Mouse (Mus musculus) limb, embryonic 13.5 days (tissue): ENCODE data around the gene Lrr1. TPM values are rescaled to one million over a fixed set of nuclear protein-coding genes. Genes with fewer than 3 reads are reported as not detected.

Experiments
- ATAC-seq: fragments of 200-750 bp; cut with Nextera tagmentation; 2 replicates; pipeline ENCODE4 v1.8.0; 2017; ENCODE audit warnings: low read depth, moderate number of reproducible peaks, moderate TSS enrichment; ENCODE audit not compliant: low FRiP score
- H3K27ac ChIP-seq: fragments of 300-500 bp; sonication (generic); 2 replicates; pipeline ENCODE4 v1.5.1; 2015; ENCODE audit warnings: inconsistent platforms, mild to moderate bottlenecking, moderate library complexity
- H3K27me3 ChIP-seq: fragments of 300-500 bp; sonication (generic); 2 replicates; pipeline ENCODE4 v1.6.1; 2015; ENCODE audit warnings: mild to moderate bottlenecking, inconsistent platforms
- H3K36me3 ChIP-seq: fragments of 300-500 bp; sonication (generic); 2 replicates; pipeline ENCODE4 v1.6.1; 2015; ENCODE audit warnings: inconsistent platforms, mild to moderate bottlenecking, moderate library complexity
- H3K4me1 ChIP-seq: fragments of 300-500 bp; sonication (generic); 2 replicates; pipeline ENCODE4 v1.6.1; 2015; ENCODE audit warnings: inconsistent platforms
- H3K4me2 ChIP-seq: fragments of 300-500 bp; sonication (generic); replicated peaks from 2 replicates; pipeline ENCODE4 v1.6.1; 2015; ENCODE audit warnings: inconsistent platforms, mild to moderate bottlenecking, moderate library complexity
- H3K4me3 ChIP-seq: fragments of 300-500 bp; sonication (generic); 2 replicates; pipeline ENCODE4 v1.5.1; 2015; ENCODE audit warnings: moderate library complexity, mild to moderate bottlenecking, inconsistent platforms
- H3K9ac ChIP-seq: fragments of 300-500 bp; sonication (generic); 2 replicates; pipeline ENCODE4 v1.6.1; 2015; ENCODE audit warnings: mild to moderate bottlenecking, inconsistent platforms
- H3K9me3 ChIP-seq: fragments of 300-500 bp; sonication (generic); 2 replicates; pipeline ENCODE4 v1.6.1; 2016; ENCODE audit warnings: inconsistent platforms
- WGBS: fragments of 180-500 bp; shearing (Covaris S2); methylation state at CpG from one replicate; pipeline ENCODE4 v1.1.7; 2015; 5-methylcytosine and 5-hydroxymethylcytosine counted together
- polyA plus RNA-seq: library from polyadenylated mRNA; unstranded; fragments of >200 nt; fragmentation: Nextera tagmentation; extraction: Ambion mirVana; gene quantifications from 2 replicates; pipeline ENCODE4 v1.2.1, GENCODE M21; 2015

Gene Lrr1
- 21.7 and 22.6 TPM in 2 replicates for polyA plus RNA-seq

DNA sequence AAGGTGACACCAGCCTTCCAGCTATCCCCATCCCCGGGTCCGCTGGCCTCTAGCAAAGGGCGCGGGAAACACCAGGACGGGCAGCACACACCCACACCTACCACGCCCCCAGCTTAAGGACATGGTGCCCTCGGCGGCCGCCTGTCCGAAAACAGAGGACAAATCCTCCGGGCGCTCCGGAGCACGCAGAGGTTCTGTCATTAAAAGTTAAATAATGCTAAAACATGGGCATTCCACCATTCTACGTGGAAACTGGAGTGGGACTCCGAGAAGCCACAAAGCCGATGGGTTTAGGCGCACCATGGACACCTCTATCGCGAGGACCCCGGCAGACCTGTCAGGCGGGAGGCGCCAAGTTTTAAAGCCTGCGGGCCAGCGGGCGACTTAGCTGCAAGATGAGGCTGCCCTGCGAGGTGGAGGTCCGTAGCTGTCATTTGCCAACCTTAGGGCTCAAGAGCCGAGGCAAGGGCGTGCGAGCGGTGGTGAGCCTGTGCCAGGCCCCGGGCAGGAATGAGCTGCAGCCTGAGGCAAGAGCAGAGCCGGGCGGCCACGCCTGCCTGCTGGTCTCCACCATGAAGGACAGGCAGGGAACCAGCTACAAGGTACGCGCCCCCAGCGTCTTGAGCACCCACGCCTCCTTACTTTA is at the start of gene Lrr1:
Gene Lrr1 (plus strand): TSS at position 354 of the 646 bp plus-strand sequence.
- Histone ChIP-seq H3K9ac (peak within 1 kb of the TSS; percentile 74), H3K36me3 (peaks cover 4% of the 10 kb centered on the region), H3K4me2 (peak within 1 kb of the TSS; percentile 94), H3K4me3 (peak within 1 kb of the TSS; percentile 86), H3K27ac (peak within 1 kb of the TSS; percentile 70), H3K27me3 (no peaks in the 10 kb centered on the region), H3K9me3 (no peaks in the 10 kb centered on the region), H3K4me1 (peaks cover 17% of the 10 kb centered on the region)
- ATAC-seq = peak; percentile 95
- under 1% methylated on average over 40 of the region's 40 CpGs for WGBS

DNA sequence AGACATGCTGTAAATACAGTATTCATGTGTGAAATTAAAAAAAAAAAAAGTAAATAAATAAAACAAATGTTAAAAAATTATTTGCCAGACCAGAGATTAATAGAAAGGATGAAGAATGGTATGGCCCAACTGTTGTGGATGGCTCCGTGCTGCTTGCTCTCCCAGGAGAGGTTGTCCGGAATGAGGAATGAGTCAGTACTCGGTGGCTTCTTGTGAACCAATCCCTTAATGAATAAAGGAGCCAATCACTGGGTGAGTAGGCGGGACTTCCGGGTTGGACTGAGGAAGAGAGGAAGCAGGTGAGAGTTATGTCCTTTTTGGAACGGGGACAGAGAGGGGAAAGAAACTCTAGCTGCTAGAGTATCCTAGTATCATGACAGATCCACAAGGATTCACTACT is 48.7 kb upstream of the Lrr1 start:
- Histone ChIP-seq H3K27me3 (no peaks in the 10 kb centered on the region), H3K4me2 (no peak overlapping the region), H3K4me3 (no peak overlapping the region), H3K36me3 (no peaks in the 10 kb centered on the region), H3K27ac (no peak overlapping the region), H3K9me3 (no peaks in the 10 kb centered on the region), H3K9ac (no peak overlapping the region), H3K4me1 (no peaks in the 10 kb centered on the region)
- WGBS = 81% methylated on average over 6 of the region's 6 CpGs
- no peak for ATAC-seq

DNA sequence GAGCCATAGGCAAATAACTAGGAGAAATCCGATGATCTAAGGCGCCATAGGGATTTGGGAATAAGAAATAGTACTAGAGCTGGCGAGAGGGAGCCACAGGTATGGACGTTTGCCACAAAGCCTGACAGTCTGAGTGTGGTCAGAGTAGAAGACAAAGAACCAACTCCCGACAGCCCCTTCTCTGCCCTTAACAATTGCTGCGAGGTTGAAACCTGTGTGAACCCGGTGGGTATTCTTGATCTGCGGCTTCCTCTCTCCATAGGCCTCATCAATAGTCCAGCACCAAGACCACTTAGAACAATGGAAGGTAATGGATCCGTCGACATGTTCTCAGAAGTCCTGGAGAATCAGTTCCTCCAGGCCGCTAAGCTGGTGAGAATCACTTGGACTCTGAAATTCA is 45.8 kb upstream of the Lrr1 start:
- H3K9ac ChIP-seq = no peak overlapping the region
- H3K9me3 ChIP-seq = no peaks in the 10 kb centered on the region
- 87% methylated on average over 11 of the region's 11 CpGs for WGBS
- H3K27me3 ChIP-seq = no peaks in the 10 kb centered on the region
- no peak for ATAC-seq
- no peak overlapping the region for H3K4me2 ChIP-seq
- no peaks in the 10 kb centered on the region for H3K4me1 ChIP-seq
- H3K27ac ChIP-seq = no peak overlapping the region
- no peak overlapping the region for H3K4me3 ChIP-seq
- H3K36me3 ChIP-seq = no peaks in the 10 kb centered on the region

DNA sequence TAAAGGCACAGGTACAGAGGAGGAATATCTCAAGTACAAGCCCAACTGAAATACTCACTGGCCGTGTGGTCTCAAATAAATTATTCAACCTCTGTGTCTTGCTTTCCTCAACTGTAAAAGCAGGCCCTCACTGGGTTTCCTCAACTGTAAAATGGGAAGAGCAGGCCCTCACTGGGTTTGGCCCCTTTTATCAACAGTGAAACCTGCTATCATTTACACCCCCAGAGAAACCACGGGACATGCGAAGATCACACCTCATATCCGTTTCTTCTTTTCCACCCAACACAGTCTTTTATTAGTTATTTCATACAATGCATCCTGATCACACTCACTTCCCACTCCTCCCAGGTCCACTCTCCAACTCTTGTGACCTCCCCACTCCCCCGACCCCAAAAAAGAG is 43.5 kb upstream of the Lrr1 start:
- Histone ChIP-seq H3K9ac (no peak overlapping the region), H3K9me3 (no peaks in the 10 kb centered on the region), H3K4me3 (no peak overlapping the region), H3K4me1 (no peaks in the 10 kb centered on the region), H3K27ac (no peak overlapping the region), H3K27me3 (no peaks in the 10 kb centered on the region), H3K4me2 (no peak overlapping the region), H3K36me3 (no peaks in the 10 kb centered on the region)
- 82% methylated on average over 5 of the region's 5 CpGs for WGBS
- ATAC-seq = no peak

DNA sequence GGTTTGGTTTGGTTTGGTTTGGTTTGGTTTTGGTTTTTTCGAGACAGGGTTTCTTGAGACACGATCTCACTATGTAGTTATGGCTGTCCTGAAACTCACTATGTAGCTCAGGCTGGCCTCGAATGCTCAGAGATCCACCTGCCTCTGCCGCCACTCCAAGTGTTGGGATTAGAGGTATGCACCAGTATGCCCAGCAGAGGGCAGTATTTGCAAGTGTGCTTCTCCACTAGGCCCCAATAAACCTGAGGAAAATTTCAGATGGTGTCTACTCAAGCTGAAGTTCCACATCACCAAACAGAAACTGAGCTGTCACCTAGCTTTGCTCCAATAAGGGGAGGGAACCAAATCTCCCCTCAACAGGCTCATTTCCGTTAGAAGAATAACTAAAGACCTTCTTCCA is 41.4 kb upstream of the Lrr1 start:
- ATAC-seq = no peak

DNA sequence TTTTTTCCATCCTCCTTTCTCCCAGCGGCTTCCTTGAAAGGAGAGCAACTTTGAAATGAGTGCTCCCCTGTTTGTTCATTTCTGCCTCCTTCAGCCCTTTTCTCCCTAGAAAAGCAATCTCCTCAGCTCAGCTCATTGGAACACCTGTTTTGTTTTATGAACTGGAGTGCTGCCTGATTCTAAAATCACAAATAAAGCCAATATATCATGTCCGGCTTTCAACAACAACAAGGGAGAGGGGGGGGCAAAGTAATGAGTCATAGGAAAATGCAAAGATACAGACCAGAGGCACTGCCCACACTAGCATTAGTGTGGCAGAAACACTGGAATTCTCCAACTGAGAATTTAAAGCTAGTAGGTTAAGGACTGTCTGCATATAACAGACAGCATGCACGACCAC is 41.0 kb upstream of the Lrr1 start:
- no peak overlapping the region for H3K4me2 ChIP-seq
- ATAC-seq = no peak
- no peak overlapping the region for H3K4me3 ChIP-seq
- H3K36me3 ChIP-seq = no peaks in the 10 kb centered on the region
- 66% methylated on average over 3 of the region's 3 CpGs for WGBS
- H3K9me3 ChIP-seq = no peaks in the 10 kb centered on the region
- H3K9ac ChIP-seq = no peak overlapping the region
- no peaks in the 10 kb centered on the region for H3K27me3 ChIP-seq
- H3K4me1 ChIP-seq = no peaks in the 10 kb centered on the region
- no peak overlapping the region for H3K27ac ChIP-seq

More for the DNA sequence above, 41.4 kb upstream of the Lrr1 start:
- WGBS = 87% methylated on average over 5 of the region's 5 CpGs
- H3K4me1 ChIP-seq = no peaks in the 10 kb centered on the region
- H3K4me2 ChIP-seq = no peak overlapping the region
- no peaks in the 10 kb centered on the region for H3K36me3 ChIP-seq
- H3K27ac ChIP-seq = no peak overlapping the region
- no peaks in the 10 kb centered on the region for H3K27me3 ChIP-seq
- H3K4me3 ChIP-seq = no peak overlapping the region
- no peak overlapping the region for H3K9ac ChIP-seq
- no peaks in the 10 kb centered on the region for H3K9me3 ChIP-seq

DNA sequence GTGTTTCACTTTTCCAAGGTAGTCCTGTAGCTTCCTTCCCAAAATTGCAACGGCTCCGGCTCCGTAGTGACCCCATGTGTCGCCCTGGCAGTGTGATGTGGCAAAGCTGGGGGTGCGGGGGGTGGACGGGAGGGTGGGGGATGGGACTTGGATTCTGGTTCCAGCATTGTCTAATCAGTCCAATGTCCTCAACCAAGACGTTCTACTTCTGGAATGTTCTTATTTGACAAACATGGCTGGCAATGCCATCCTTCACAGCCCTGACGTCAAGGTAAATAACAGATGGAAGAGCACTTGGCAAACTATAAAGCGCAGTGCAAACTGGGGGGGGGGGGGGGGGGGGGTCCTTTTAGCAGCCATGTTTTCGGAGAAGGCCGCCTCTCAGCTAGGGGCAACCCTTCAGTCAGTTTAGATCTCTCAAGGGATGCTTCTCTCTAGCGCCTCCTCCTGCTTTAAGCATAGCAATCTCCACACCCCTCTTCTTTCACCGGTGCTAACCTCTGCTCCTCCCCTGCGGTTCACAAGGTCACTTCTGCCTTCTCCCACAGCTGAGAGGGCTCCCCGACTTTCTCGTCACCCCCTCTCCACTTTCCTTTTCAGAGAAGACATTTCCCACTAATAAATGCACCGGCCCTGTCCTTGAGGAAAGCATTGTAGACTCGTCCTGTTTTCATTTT is 38.8 kb upstream of the Lrr1 start:
- Histone ChIP-seq H3K4me3 (peak overlapping the region; percentile 10; the same call in 1 of the 2 replicates), H3K9me3 (no peaks in the 10 kb centered on the region), H3K27ac (no peak overlapping the region), H3K9ac (no peak overlapping the region), H3K4me2 (peak overlapping the region; percentile 42), H3K36me3 (no peaks in the 10 kb centered on the region), H3K27me3 (no peaks in the 10 kb centered on the region), H3K4me1 (no peaks in the 10 kb centered on the region)
- WGBS = 36% methylated on average over 17 of the region's 18 CpGs
- no peak for ATAC-seq

DNA sequence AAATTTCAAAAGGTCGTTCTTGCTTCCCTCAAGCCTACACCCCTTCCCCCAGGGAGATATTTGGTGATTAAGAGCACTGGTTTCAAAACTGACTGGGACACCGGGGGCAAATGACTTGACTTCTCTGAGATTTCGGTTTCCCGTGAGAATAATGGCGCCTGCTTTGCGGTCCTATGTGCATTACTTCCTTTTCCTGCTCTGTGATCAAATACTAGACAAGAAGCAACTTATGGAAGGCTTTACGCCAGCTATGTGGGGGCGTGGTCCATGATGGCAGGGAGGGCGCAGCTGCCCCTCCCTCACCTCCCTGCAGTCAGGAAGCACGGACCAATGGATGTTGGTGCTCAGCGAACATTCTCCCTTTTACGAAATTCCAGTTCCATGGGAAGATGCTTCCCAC is 38.1 kb upstream of the Lrr1 start:
- Histone ChIP-seq H3K9ac (no peak overlapping the region), H3K4me2 (peak overlapping the region; percentile 42), H3K9me3 (no peaks in the 10 kb centered on the region), H3K4me3 (0 out of 2 replicates have a peak overlapping the region, but pooled peaks have one; percentile 10), H3K4me1 (no peaks in the 10 kb centered on the region), H3K27me3 (no peaks in the 10 kb centered on the region), H3K36me3 (no peaks in the 10 kb centered on the region), H3K27ac (no peak overlapping the region)
- no peak for ATAC-seq
- WGBS = 71% methylated on average over 12 of the region's 12 CpGs

DNA sequence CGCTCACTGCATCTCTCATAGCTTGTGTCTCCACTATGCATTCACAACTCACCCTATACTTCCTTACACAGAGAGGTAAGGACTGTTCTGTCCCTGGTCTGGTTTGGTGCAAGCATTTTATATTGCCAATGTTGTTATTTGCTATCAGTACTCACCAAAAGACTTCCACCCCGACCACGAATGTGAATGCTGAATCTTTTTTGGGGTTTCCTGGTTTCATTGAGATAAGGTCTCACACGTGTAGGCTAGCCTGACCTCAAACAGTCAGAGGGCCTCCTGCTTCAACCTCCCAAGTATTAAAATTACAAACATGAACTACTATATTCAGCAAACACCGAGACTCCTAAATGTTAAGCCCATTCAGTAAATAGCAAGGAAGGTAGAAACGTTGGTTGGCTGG is 37.3 kb upstream of the Lrr1 start:
- Histone ChIP-seq H3K27me3 (no peaks in the 10 kb centered on the region), H3K27ac (no peak overlapping the region), H3K4me1 (no peaks in the 10 kb centered on the region), H3K9me3 (no peaks in the 10 kb centered on the region), H3K9ac (no peak overlapping the region), H3K4me2 (no peak overlapping the region), H3K36me3 (no peaks in the 10 kb centered on the region), H3K4me3 (no peak overlapping the region)
- ATAC-seq = no peak
- WGBS = 84% methylated on average over 6 of the region's 6 CpGs

DNA sequence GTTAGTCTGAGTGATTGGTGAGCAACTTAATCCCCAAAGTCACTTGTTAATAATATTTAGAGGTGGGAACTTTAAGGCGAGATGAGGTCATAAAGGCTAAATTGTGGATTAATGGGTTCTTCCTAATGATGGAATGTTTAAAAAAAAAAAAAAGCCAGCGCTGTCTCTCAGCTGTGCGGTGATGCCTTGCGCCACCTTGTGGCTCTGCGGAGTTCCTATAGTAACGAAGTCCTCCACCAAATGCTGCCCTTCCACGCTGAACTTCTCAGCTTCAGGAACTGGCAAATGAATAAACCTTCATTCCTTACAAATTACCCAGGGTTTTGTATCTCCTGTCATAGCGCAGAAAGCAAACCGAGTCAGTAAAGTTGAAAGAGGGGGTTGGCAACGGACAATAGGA is 36.6 kb upstream of the Lrr1 start:
- no peaks in the 10 kb centered on the region for H3K9me3 ChIP-seq
- ATAC-seq = no peak
- no peaks in the 10 kb centered on the region for H3K27me3 ChIP-seq
- WGBS = 8% methylated on average over 10 of the region's 10 CpGs
- H3K27ac ChIP-seq = no peak overlapping the region
- no peak overlapping the region for H3K4me3 ChIP-seq
- H3K36me3 ChIP-seq = no peaks in the 10 kb centered on the region
- no peaks in the 10 kb centered on the region for H3K4me1 ChIP-seq
- H3K4me2 ChIP-seq = no peak overlapping the region
- no peak overlapping the region for H3K9ac ChIP-seq

DNA sequence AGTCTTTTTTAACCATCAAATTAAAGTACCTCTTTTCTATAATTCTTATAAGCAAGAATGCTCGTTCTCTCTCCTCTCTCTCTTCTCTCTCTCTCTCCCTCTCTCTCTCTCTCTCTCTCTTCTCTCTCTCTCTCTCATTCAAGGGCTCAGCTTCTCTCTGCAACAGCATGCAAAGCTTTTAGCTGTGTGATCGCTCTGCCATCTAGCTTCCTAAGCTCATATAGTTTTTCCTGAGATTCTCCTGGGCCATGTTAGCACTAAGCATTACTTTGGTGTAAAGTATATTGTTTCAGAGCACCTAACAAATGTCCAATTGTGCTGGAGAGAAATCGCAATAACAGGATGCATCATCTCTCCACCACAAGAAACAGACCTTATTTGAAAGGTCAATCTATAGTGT is 29.4 kb upstream of the Lrr1 start:
- Histone ChIP-seq H3K9ac (no peak overlapping the region), H3K9me3 (no peaks in the 10 kb centered on the region), H3K4me2 (no peak overlapping the region), H3K27me3 (no peaks in the 10 kb centered on the region), H3K4me3 (no peak overlapping the region), H3K36me3 (no peaks in the 10 kb centered on the region), H3K27ac (no peak overlapping the region), H3K4me1 (no peaks in the 10 kb centered on the region)
- 82% methylated on average over 3 of the region's 3 CpGs for WGBS
- ATAC-seq = no peak

DNA sequence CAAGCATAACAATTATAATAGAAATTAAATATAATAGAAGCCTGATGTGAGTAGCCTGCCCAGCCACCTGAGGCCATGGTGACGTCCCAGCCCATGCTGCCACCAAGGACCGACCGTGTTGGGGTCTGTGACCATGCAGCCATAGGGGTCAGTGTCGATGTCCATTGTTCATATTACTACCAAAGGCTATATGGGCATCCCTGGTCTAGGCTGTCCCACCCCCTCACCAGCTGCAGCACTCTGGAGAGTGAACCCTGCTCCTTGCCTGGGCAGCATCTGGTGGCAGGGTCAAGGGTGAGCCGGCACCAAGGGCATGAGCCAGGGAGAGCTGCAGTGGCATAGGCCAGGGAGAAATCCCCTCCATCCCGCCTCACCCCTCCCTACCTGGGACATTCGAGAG is 28.8 kb upstream of the Lrr1 start:
- H3K27ac ChIP-seq = no peak overlapping the region
- no peak overlapping the region for H3K4me3 ChIP-seq
- no peaks in the 10 kb centered on the region for H3K4me1 ChIP-seq
- no peak for ATAC-seq
- WGBS = 85% methylated on average over 7 of the region's 7 CpGs
- no peaks in the 10 kb centered on the region for H3K9me3 ChIP-seq
- no peaks in the 10 kb centered on the region for H3K36me3 ChIP-seq
- H3K27me3 ChIP-seq = no peaks in the 10 kb centered on the region
- H3K4me2 ChIP-seq = no peak overlapping the region
- no peak overlapping the region for H3K9ac ChIP-seq

DNA sequence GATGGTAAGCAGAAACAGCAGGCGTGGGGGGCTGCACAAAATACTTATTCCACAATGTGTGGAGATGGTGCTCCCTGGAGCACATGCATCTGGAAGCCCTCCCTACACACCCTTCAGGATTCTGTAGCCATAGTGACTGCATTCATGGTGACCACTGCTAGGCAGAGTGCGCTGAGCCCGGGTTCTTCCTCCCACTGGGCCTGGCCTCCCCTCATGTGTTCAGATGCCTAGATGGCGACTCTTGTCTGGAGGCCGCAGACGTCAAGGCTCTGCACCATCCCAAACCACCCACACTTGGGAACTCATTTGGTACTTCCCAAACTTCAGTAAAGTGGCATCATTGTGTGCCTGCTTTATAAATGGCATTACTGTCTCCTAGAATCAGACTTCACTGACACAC is 25.2 kb upstream of the Lrr1 start:
- Histone ChIP-seq H3K9ac (no peak overlapping the region), H3K4me3 (no peak overlapping the region), H3K27me3 (no peaks in the 10 kb centered on the region), H3K4me2 (no peak overlapping the region), H3K27ac (no peak overlapping the region), H3K4me1 (no peaks in the 10 kb centered on the region), H3K9me3 (no peaks in the 10 kb centered on the region), H3K36me3 (no peaks in the 10 kb centered on the region)
- no peak for ATAC-seq
- 78% methylated on average over 6 of the region's 6 CpGs for WGBS
